Mouse (Mus musculus) erythroblast, embryonic 14.5 days (primary cell): ENCODE data around the gene Gm10570.
A peak's percentile ranks its signal among the peaks of the same experiment; 100 is the strongest.

Experiments used
- GATA1 ChIP-seq: IDR thresholded peaks from 2 replicates; pipeline ENCODE4 v1.6.1; 2012; ENCODE audit warnings: low read length, inconsistent platforms, mixed read lengths
- TAL1 ChIP-seq: IDR thresholded peaks from 3 replicates; pipeline ENCODE4 v1.6.1; 2012; ENCODE audit warnings: low read length, inconsistent platforms, mixed read lengths

DNA sequence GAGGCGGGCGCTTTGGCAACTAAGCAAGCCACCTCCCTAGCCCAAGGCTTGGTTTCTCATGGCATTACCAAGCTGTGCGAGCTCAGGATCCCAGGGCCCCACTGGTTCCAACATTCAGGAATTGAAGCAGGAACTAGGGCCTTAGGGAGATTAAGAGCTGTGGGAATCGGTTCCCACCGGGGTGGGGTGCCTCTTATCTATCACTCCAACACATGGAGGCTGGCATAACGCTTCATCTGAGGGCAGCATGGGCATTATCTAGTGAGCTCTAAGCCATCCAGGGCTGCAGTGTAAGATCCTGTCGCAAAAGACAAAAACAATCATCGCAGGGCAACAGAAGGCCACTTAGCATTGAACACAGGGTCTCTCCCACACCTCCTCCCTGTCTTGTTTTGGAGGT is 14.0 kb downstream of the Gm10570 start:
- TF ChIP-seq GATA1 (peak; percentile 66), TAL1 (peak; percentile 45; the same call in 2 of the 3 replicates)
